Comparison of ENCODE assay signal across 15 mouse cellular contexts in the genomic region with DNA sequence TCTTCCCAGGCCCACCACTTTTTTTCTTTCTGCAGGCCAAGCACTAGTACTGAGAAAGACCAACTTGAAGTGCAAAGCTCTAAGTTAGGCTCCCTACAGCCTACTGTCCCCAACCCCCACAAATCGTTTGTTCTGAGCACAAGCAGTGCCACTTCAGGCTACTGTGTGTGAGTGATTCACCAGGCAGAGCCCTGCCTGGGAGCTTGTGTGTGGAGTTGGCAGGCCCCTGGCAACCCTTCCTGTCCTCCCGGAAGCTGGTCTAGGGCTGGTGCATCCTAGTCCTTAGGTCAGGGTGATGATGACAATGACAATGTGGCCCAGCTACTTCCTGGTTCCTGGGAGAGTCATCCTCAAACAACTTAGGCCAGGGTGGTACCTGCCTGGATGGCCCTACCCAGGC.
DNase-seq lines count a peak whose midpoint lies in the region; ATAC-seq and TF ChIP-seq lines count a peak whose summit lies in the region.
"Had no signal": no experiment of that assay in that cellular context is flagged by ENCODE, and none has a peak within 500 bp of the region (broad histone marks: within the 10 kb centered on the region; RNA-seq: fewer than 3 reads in every experiment).

No protein-coding gene starts in this region.

- DNase-seq in adrenal gland, postnatal 25 days, result peak; percentile 43
- no peak for DNase-seq in adrenal gland, postnatal 10 days
- no peak for DNase-seq in hindbrain, postnatal 0 days (ENCODE audit: low spot score)
- DNase-seq in hindbrain, embryonic 11.5 days (ENCODE audit: low spot score), result no peak
- peak; percentile 78 for DNase-seq in brain, adult 2 months (ENCODE audit: low read depth, low spot score)
- DNase-seq in lung, postnatal 25 days (ENCODE audit: low spot score), result peak; percentile 64
- no peak for DNase-seq in yolk sac, embryonic 10.5 days (ENCODE audit: low spot score)
- no peak for DNase-seq in left cerebral cortex, adult 8-10 months (ENCODE audit: low spot score in 2 of 2)
- DNase-seq: kidney, adult 11 months; thymus, adult 18-20 months had no signal

- no peak for TF ChIP-seq CTCF in hindbrain, postnatal 0 days (IDR thresholded peaks at IDR 0.05; ENCODE audit: low read depth)

- no peaks in the 10 kb centered on the region for H3K9me3 ChIP-seq in hindbrain, postnatal 0 days (ENCODE audit: low read length)
- no peaks in the 10 kb centered on the region for H3K9me3 ChIP-seq in hindbrain, embryonic 11.5 days (ENCODE audit: control insufficient read depth, low read length)
- H3K9me3 ChIP-seq: G1E; limb, embryonic 12.5 days; neural tube, embryonic 12.5 days had no signal

- no peak overlapping the region for H3K4me2 ChIP-seq in hindbrain, postnatal 0 days (ENCODE audit: low read depth, low read length)
- H3K4me2 ChIP-seq in hindbrain, embryonic 11.5 days (replicated peaks; ENCODE audit: low read depth, low read length), result no peak overlapping the region
- H3K4me2 ChIP-seq: limb, embryonic 12.5 days; neural tube, embryonic 12.5 days had no signal

- H3K4me1 ChIP-seq in hindbrain, postnatal 0 days (ENCODE audit: insufficient read depth, low read length), result peaks cover 10% of the 10 kb centered on the region; the same call in 1 of the 2 replicates
- H3K4me1 ChIP-seq in hindbrain, embryonic 11.5 days (replicated peaks; ENCODE audit: control insufficient read depth, insufficient read depth, low read length), result peaks cover 21% of the 10 kb centered on the region

- no peaks in the 10 kb centered on the region for H3K27me3 ChIP-seq in hindbrain, postnatal 0 days (ENCODE audit: insufficient read depth, low read length)
- no peaks in the 10 kb centered on the region for H3K27me3 ChIP-seq in hindbrain, embryonic 11.5 days (ENCODE audit: control insufficient read depth, insufficient read depth, low read length)
- H3K27me3 ChIP-seq: limb, embryonic 12.5 days; neural tube, embryonic 12.5 days had no signal

- peaks cover 16% of the 10 kb centered on the region; the same call in 1 of the 2 replicates for H3K36me3 ChIP-seq in hindbrain, postnatal 0 days (ENCODE audit: insufficient read depth, low read length)
- no peaks in the 10 kb centered on the region for H3K36me3 ChIP-seq in hindbrain, embryonic 11.5 days (ENCODE audit: control insufficient read depth, insufficient read depth, low read length)

- H3K27ac ChIP-seq in hindbrain, postnatal 0 days, result peak overlapping the region; percentile 20; the same call in 1 of the 2 replicates
- no peak overlapping the region for H3K27ac ChIP-seq in hindbrain, embryonic 11.5 days (ENCODE audit: low read depth, low read length)
- H3K27ac ChIP-seq: limb, embryonic 12.5 days; neural tube, embryonic 12.5 days had no signal

- 50% methylated on average over 2 of the region's 2 CpGs for WGBS in hindbrain, postnatal 0 days
- WGBS in hindbrain, embryonic 11.5 days, result 66% methylated on average over 2 of the region's 2 CpGs

- no peak overlapping the region for H3K9ac ChIP-seq in hindbrain, postnatal 0 days (replicated peaks; ENCODE audit: low read length)
- H3K9ac ChIP-seq in hindbrain, embryonic 11.5 days (ENCODE audit: low read depth, low read length), result no peak overlapping the region
- H3K9ac ChIP-seq: limb, embryonic 12.5 days; neural tube, embryonic 12.5 days had no signal

- H3K4me3 ChIP-seq in hindbrain, postnatal 0 days (ENCODE audit: low read length), result no peak overlapping the region
- H3K4me3 ChIP-seq in hindbrain, embryonic 11.5 days (ENCODE audit: low read depth, low read length), result no peak overlapping the region
- H3K4me3 ChIP-seq: limb, embryonic 12.5 days; neural tube, embryonic 12.5 days had no signal

- no peak for ATAC-seq in hindbrain, postnatal 0 days
- no peak for ATAC-seq in hindbrain, embryonic 11.5 days (ENCODE audit: low FRiP score)
- ATAC-seq: activated CD4-positive, CD25-positive, alpha-beta regulatory T cell, adult 4 months; forebrain, embryonic 16.5 days had no signal

Comparison
In these comparisons a context has a peak if more than half of its experiments do, and no peak if none do; other contexts are left out.
1. DNase-seq: peak in adrenal gland, postnatal 25 days (single experiment), brain, adult 2 months (single experiment) and lung, postnatal 25 days (single experiment); none in adrenal gland, postnatal 10 days (single experiment), hindbrain, postnatal 0 days (single experiment), hindbrain, embryonic 11.5 days (single experiment), yolk sac, embryonic 10.5 days (single experiment) and left cerebral cortex, adult 8-10 months (0 of 2).